Mouse (Mus musculus) heart, embryonic 13.5 days (tissue): Measurements from ENCODE around the gene Rspo1. TPM values are rescaled to one million over a fixed set of nuclear protein-coding genes. Genes with fewer than 3 reads are reported as not detected.

Source experiments
- ATAC-seq: fragments of 200-750 bp; cut with Nextera tagmentation; 2 replicates; pipeline ENCODE4 v1.8.0; 2017; ENCODE audit warnings: moderate TSS enrichment; ENCODE audit not compliant: insufficient number of reproducible peaks, low FRiP score, low TSS enrichment; ENCODE audit errors: extremely low read depth
- H3K27ac ChIP-seq: fragments of 300-500 bp; sonication (generic); replicated peaks from 2 replicates; pipeline ENCODE4 v1.5.1; 2015; ENCODE audit warnings: moderate library complexity, mild to moderate bottlenecking, inconsistent platforms
- H3K27me3 ChIP-seq: fragments of 300-500 bp; sonication (generic); replicated peaks from 2 replicates; pipeline ENCODE4 v1.6.1; 2015; ENCODE audit warnings: mild to moderate bottlenecking, inconsistent platforms
- H3K36me3 ChIP-seq: fragments of 300-500 bp; sonication (generic); 2 replicates; pipeline ENCODE4 v1.6.1; 2015; ENCODE audit warnings: mild to moderate bottlenecking, inconsistent platforms
- H3K4me1 ChIP-seq: fragments of 300-500 bp; sonication (generic); 2 replicates; pipeline ENCODE4 v1.6.1; 2015; ENCODE audit warnings: inconsistent platforms
- H3K4me2 ChIP-seq: fragments of 300-500 bp; sonication (generic); 2 replicates; pipeline ENCODE4 v1.6.1; 2015; ENCODE audit warnings: inconsistent platforms, mild to moderate bottlenecking, moderate library complexity
- H3K4me3 ChIP-seq: fragments of 300-500 bp; sonication (generic); 2 replicates; pipeline ENCODE4 v1.5.1; 2015; ENCODE audit warnings: moderate library complexity, mild to moderate bottlenecking, inconsistent platforms
- H3K9ac ChIP-seq: fragments of 300-500 bp; sonication (generic); 2 replicates; pipeline ENCODE4 v1.6.1; 2015; ENCODE audit warnings: inconsistent platforms, mild to moderate bottlenecking, moderate library complexity
- H3K9me3 ChIP-seq: fragments of 300-500 bp; sonication (generic); 2 replicates; pipeline ENCODE4 v1.6.1; 2016; ENCODE audit warnings: inconsistent platforms
- WGBS: fragments of 180-500 bp; shearing (Covaris S2); methylation state at CpG from one replicate; pipeline ENCODE4 v1.1.7; 2015; ENCODE audit warnings: mixed read lengths; 5-methylcytosine and 5-hydroxymethylcytosine counted together
- polyA plus RNA-seq: library from polyadenylated mRNA; unstranded; fragments of >200 nt; fragmentation: Nextera tagmentation; extraction: Ambion mirVana; gene quantifications from 2 replicates; pipeline ENCODE4 v1.2.1, GENCODE M21; 2015

Rspo1 gene
- polyA plus RNA-seq, 1 experiment from 2014 or later: 9.1 TPM

DNA sequence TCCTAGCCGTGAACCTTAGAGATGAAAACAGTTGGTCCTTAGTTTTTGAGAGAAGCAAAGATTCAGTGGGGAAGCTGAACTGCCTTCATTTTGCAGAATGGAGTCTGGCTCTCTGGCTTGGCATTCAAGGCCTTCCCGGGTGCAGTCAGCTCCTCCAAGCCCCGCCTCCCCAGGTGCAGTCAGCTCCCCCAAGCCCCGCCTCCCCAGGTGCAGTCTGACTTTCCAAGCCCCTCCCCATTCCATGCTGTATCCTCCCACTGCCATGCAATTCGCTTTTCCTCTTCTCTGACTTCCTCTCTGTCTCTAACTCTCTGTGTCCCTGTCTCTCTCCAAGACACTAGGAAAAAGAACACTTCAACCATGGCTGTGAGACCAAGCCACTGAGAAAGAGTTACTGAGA, 8.0 kb upstream of the Rspo1 start:
- Histone ChIP-seq H3K9ac (no peak overlapping the region), H3K4me2 (no peak overlapping the region), H3K27me3 (peaks cover 71% of the 10 kb centered on the region), H3K4me1 (no peaks in the 10 kb centered on the region), H3K27ac (no peak overlapping the region), H3K4me3 (no peak overlapping the region), H3K9me3 (no peaks in the 10 kb centered on the region), H3K36me3 (no peaks in the 10 kb centered on the region)
- no peak for ATAC-seq
- 24% methylated on average over 5 of the region's 5 CpGs for WGBS

DNA sequence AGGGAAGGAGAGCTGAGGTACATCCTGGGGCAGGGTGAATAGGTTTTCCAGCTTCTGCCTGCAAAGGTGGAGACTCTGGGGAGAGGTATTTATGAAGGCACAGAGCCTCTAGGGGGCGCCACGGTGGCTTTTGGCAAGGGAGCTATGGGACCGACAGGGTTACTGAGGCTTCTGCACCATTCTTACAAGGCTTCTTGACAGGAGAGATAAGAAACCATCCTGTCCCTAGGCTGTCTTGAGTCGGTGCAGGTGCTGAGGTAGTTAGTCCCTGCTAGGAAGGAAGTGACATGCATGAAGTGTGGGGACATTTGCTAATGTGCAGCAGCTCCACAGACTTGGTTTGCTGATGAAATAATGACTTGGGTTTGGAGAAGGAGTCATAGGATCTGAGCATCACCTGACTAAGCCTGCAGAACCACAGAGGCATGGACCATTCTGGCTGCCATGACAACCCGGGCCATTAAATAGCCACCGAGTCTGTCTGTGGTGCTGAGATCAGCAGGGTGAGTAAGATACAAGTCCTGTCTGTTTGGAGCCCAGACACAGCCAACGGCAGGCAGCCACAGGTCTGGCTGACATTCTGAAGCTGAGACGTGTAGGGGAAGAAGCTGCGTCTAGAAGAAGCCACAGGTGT, 2.2 kb upstream of the Rspo1 start:
- H3K9ac ChIP-seq: no peak overlapping the region
- no peak overlapping the region for H3K4me3 ChIP-seq
- no peak for ATAC-seq
- H3K9me3 ChIP-seq: no peaks in the 10 kb centered on the region
- WGBS: 19% methylated on average over 9 of the region's 9 CpGs
- H3K27me3 ChIP-seq: peaks cover 97% of the 10 kb centered on the region
- no peaks in the 10 kb centered on the region for H3K36me3 ChIP-seq
- no peak overlapping the region for H3K27ac ChIP-seq
- H3K4me2 ChIP-seq: no peak overlapping the region
- H3K4me1 ChIP-seq: peaks cover 29% of the 10 kb centered on the region

DNA sequence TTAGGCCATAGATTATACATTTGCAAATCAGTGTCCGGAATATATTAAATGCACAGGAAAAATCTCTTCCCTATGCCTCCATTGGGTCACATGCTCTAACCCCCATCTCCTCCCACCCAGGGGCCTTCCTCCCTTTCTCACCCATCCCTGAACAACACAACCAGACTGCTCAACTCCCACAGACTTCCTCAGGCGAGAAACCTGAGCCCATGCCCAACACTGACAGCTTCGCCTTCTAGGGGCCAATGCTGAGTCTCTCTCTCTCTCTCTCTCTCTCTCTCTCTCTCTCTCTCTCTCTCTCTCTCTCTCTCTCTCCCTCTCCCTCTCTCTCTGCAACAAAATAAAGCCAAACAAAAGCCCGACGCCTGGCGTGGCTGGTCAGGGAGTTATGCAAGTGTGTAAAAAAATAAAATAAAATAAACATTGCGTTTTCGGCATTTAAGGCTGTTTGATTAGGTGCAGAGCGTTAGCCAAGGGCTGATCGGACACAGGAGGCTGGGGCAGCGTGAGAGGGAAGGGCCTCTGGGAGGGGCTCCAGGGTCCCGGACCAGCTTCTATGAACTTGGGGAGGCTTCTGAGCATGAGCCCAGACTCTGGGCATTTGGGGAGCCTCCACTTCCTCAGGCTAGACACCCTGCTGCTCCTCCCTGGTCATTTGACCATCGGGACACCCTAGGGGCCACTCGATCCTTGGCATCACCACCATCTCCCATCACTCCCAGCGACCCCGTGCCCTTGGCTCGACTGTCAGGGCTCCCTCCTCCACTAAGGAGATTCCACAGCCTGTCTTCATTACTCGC, 1.2 kb upstream of the Rspo1 start:
- 9% methylated on average over 18 of the region's 18 CpGs for WGBS
- Histone ChIP-seq H3K4me2 (peak overlapping the region; percentile 72), H3K27ac (no peak overlapping the region), H3K9ac (no peak overlapping the region), H3K27me3 (peaks cover 99% of the 10 kb centered on the region), H3K36me3 (no peaks in the 10 kb centered on the region), H3K9me3 (no peaks in the 10 kb centered on the region), H3K4me1 (peaks cover 38% of the 10 kb centered on the region), H3K4me3 (peak overlapping the region; percentile 54; the same call in 1 of the 2 replicates)
- no peak for ATAC-seq

DNA sequence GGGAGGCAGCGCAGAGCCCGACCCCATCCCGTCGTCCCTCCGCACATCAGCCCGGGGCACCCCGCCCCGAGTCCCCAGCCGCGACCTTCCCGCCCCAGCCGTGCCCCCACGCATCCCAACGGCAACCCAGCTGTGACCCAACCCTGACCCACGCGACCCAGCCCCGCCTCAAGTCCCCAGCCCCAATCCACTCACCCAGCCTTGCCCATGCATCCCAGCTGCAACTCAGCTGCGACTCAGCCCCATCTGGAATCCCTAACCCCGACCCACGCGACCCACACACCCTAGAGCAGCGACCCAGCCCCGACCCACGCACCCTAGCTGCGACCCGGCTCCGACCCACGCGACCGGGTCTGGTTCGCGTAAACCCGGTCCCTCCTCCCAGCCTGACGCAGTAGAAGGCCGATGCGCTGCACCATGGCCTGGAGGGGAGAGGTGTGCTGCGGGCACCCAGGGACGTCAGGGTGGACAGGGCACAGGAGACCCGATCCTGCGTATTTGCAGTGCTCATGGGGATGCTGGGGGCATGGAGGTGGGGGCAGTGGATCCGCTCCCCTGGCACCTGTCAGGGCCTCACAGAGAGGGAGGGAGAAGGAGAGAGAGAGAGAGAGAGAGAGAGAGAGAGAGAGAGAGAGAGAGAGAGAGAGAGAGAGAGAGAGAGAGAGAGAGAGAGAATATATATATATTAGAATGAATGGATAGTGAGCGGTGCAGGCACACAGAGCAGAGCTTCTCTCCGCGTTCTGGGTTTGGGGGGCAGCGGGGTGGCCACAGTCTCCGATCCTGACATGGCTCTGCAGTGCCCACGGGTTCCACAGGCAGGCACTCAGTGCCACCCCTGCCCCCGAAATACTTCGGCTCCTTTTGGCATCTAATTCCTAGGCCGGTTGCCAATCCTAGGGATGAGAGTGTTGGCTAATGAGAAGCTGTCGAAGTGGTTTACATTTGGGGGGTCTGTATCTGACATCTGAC, 795 bp downstream of the Rspo1 start:
- H3K27me3 ChIP-seq: peaks cover 100% of the 10 kb centered on the region
- H3K27ac ChIP-seq: no peak overlapping the region
- H3K9ac ChIP-seq: peak overlapping the region; percentile 70
- ATAC-seq: no peak
- H3K4me3 ChIP-seq: peak overlapping the region; percentile 54
- peaks cover 43% of the 10 kb centered on the region for H3K4me1 ChIP-seq
- no peaks in the 10 kb centered on the region for H3K9me3 ChIP-seq
- WGBS: 2% methylated on average over 50 of the region's 51 CpGs
- peak overlapping the region; percentile 72 for H3K4me2 ChIP-seq
- no peaks in the 10 kb centered on the region for H3K36me3 ChIP-seq

DNA sequence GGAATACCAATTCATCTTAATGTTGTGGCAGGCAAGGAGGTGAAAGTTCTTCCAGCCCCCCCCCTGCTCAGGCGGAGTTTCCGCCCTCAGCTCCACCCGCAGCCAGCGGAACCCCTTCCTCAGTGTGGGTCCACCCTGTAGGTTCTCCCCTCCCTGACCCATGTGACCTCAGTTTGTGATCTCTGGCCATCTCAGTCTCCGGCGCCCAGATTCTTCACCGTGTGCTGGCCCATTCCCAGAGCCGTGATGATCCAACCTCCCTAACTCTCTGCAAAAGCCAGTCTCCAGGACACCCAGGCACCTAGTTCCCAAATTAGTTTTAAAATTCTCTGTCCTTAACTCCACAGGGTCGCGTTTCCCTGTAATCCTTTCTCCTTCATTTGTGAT, 1.5 kb downstream of the Rspo1 start:
- H3K9me3 ChIP-seq: no peaks in the 10 kb centered on the region
- peak overlapping the region; percentile 38 for H3K4me2 ChIP-seq
- peaks cover 98% of the 10 kb centered on the region for H3K27me3 ChIP-seq
- H3K9ac ChIP-seq: no peak overlapping the region
- no peak overlapping the region for H3K27ac ChIP-seq
- H3K4me3 ChIP-seq: peak overlapping the region; percentile 54; the same call in 1 of the 2 replicates
- no peak for ATAC-seq
- H3K36me3 ChIP-seq: no peaks in the 10 kb centered on the region
- WGBS: 9% methylated on average over 10 of the region's 10 CpGs
- H3K4me1 ChIP-seq: peaks cover 43% of the 10 kb centered on the region

DNA sequence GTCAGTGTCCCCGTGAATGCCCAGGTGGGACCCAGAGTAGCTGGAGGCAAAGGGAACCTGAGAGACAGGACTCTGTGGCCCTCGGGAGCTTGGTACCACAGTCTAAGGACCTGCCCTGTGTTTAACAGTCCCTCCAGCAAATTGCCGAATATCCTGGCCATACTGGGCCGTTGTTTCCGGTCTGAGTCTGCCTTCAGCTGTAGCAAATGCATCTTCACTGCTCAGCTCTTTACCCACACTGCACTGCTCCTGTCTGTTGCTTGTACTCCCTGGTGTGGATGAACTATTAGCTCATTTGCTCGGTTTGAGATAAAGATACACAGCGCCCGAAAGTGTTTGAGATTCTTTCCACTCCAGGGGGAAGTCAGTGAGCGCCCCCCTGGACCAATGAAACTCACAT, 2.2 kb downstream of the Rspo1 start:
- H3K4me2 ChIP-seq: peak overlapping the region; percentile 38

DNA sequence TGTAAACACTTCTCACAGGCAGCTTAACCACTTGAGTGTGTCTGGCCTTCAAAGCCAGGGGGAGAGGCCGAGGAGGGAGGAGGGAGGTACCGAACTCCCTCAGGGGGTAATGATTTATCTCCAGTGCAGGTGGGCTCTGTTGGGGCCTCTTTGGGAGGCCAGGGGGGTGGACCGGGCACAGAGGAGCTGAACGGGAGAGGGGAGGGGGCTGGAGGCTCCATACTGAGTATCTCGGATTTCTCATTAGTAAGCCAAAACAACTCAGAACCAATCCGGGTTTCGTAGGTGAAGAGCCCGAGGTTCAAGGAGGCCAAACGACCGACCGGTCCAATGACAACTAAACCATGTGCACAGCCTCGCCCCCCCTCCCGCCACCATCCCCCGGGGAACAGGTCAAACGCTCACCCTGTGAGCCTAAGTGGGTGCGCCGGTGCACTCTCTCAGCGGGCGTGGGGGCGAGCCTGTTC, 3.6 kb downstream of the Rspo1 start:
- no peak for ATAC-seq
- H3K4me2 ChIP-seq: peak overlapping the region; percentile 54
- peak overlapping the region; percentile 56 for H3K9ac ChIP-seq

More for the DNA sequence above, 2.2 kb downstream of the Rspo1 start:
- Histone ChIP-seq H3K27me3 (peaks cover 98% of the 10 kb centered on the region), H3K4me3 (peak overlapping the region; percentile 6; the same call in 1 of the 2 replicates), H3K36me3 (no peaks in the 10 kb centered on the region), H3K27ac (no peak overlapping the region), H3K9me3 (no peaks in the 10 kb centered on the region), H3K4me1 (peaks cover 43% of the 10 kb centered on the region), H3K9ac (no peak overlapping the region)
- ATAC-seq: no peak
- WGBS: 8% methylated on average over 9 of the region's 9 CpGs

DNA sequence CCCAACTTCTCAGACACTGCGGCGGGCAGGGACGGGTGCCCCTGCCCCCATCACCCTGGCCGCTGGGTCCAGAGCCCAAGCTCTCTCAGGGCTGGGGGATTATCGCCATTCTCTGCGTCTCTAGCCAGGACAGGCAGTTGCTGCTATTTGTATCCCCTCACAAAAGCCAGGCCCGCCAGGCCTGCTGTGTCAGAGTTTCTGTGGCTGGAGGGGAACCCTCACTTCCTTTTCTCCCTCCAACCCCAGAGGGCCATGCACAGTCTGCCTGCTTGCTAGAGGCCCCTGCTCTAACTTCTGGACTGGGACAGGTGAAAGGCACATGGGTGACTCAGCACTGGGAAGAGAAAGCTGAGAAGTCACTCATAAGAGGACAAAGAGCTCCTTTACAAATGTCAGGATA, 4.1 kb downstream of the Rspo1 start:
- H3K4me1 ChIP-seq: peaks cover 40% of the 10 kb centered on the region
- ATAC-seq: no peak
- peak overlapping the region; percentile 56 for H3K9ac ChIP-seq
- H3K9me3 ChIP-seq: no peaks in the 10 kb centered on the region
- H3K27ac ChIP-seq: no peak overlapping the region
- under 1% methylated on average over 7 of the region's 7 CpGs for WGBS
- peaks cover 84% of the 10 kb centered on the region for H3K27me3 ChIP-seq
- H3K4me2 ChIP-seq: peak overlapping the region; percentile 54
- H3K36me3 ChIP-seq: no peaks in the 10 kb centered on the region
- H3K4me3 ChIP-seq: peak overlapping the region; percentile 29

More for the DNA sequence above, 3.6 kb downstream of the Rspo1 start:
- Histone ChIP-seq H3K4me3 (peak overlapping the region; percentile 29), H3K36me3 (no peaks in the 10 kb centered on the region), H3K9me3 (no peaks in the 10 kb centered on the region), H3K4me1 (peaks cover 43% of the 10 kb centered on the region), H3K27me3 (peaks cover 86% of the 10 kb centered on the region), H3K27ac (no peak overlapping the region)
- 4% methylated on average over 20 of the region's 20 CpGs for WGBS

DNA sequence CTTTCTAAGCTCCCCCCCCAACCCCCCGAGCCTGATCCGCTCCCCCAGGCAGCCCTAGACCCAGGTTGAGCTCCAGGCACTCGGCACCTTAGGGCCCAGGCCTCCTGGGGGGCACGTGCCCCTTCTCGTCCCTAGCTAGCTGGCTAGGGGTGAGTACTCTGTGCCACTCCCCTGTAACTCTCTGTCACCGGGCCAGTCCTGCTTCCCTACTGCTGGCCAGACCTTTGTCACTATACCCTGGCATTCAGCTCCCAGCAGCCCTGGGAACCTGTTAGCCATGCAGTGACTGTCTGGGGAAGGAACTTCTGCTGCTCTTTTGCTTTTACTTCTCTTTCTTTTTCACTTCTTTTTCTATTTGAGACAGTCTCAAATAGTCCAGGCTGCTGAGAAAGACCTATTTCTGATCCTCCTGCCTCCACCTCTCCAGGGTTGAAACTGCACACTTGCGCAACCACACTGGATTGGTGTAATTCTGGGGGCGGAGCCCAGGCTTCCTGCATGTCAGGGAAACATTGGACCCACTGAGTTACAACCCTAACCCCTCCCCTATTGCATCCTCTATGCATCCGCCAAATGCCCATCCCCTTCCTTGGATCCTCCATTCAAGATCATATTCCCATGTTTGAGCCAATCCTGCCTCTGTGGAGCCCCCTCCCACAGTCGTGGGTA, 11.4 kb downstream of the Rspo1 start:
- H3K9me3 ChIP-seq: no peaks in the 10 kb centered on the region
- no peaks in the 10 kb centered on the region for H3K36me3 ChIP-seq
- H3K4me2 ChIP-seq: no peak overlapping the region
- no peaks in the 10 kb centered on the region for H3K4me1 ChIP-seq
- H3K27me3 ChIP-seq: peaks cover 27% of the 10 kb centered on the region
- H3K4me3 ChIP-seq: no peak overlapping the region
- 67% methylated on average over 10 of the region's 10 CpGs for WGBS
- H3K27ac ChIP-seq: no peak overlapping the region
- ATAC-seq: no peak
- no peak overlapping the region for H3K9ac ChIP-seq

DNA sequence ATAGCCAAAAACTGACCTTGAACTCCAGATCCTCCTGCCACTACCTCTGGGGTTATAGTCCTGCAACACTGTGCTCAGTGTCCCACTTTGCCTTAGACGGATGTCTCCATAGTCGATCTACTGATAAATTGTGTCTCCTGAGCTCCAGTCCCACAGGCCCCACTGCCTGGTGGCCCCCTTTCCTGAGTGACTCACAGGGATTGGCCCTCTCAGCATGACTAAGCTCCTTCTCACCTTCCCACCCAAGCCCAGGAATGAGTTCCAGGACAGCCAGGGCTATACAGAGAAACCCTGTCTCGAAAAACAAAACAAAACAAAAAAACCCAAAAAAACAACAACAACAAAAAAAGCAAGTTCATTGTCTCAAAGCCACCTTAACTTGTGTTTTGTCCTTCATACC, 13.3 kb downstream of the Rspo1 start:
- no peaks in the 10 kb centered on the region for H3K4me1 ChIP-seq
- 67% methylated on average over 3 of the region's 3 CpGs for WGBS
- H3K9ac ChIP-seq: no peak overlapping the region
- ATAC-seq: no peak
- no peak overlapping the region for H3K27ac ChIP-seq
- no peaks in the 10 kb centered on the region for H3K9me3 ChIP-seq
- peaks cover 33% of the 10 kb centered on the region for H3K27me3 ChIP-seq
- no peak overlapping the region for H3K4me3 ChIP-seq
- no peaks in the 10 kb centered on the region for H3K36me3 ChIP-seq
- no peak overlapping the region for H3K4me2 ChIP-seq
